Mouse (Mus musculus): ENCODE measurements at regions not wholly inside any gene's neighbourhood (a gene's known extent, or its start where the extent isn't known, plus 50 kb on each side); places are given as distances from the start of the nearest gene placed in this dataset.

- TF ChIP-seq CTCF (IDR thresholded peaks at IDR 0.05; ENCODE audit: borderline replicate concordance, insufficient read depth, low read depth, low read length): no peak
- TF ChIP-seq POLR2A (IDR thresholded peaks at IDR 0.05; ENCODE audit: borderline replicate concordance, insufficient read depth, low read length): no peak
Measured at GRCm38 (mm10) chr16:76499686-76500400, 126.2 kb upstream of the Nrip1 start.

Data from cerebellum, adult 2 months (tissue).